Mouse (Mus musculus) erythroblast, embryonic 14.5 days (primary cell): Measurements from ENCODE around the gene E2f4. TPM values are rescaled to one million over a fixed set of nuclear protein-coding genes. Genes with fewer than 3 reads are reported as not detected.

Experiments used
- H3K27me3 ChIP-seq: 2 replicates; pipeline ENCODE4 v1.6.1; 2012; ENCODE audit warnings: inconsistent platforms; ENCODE audit not compliant: control insufficient read depth
- H3K36me3 ChIP-seq: 2 replicates; pipeline ENCODE4 v1.6.1; 2012; ENCODE audit warnings: mild to moderate bottlenecking, inconsistent platforms; ENCODE audit not compliant: control insufficient read depth
- H3K4me1 ChIP-seq: 2 replicates; pipeline ENCODE4 v1.6.1; 2012; ENCODE audit warnings: inconsistent platforms; ENCODE audit not compliant: control insufficient read depth
- H3K4me3 ChIP-seq: replicated peaks from 2 replicates; pipeline ENCODE3; 2012; ENCODE audit warnings: moderate library complexity, mild to moderate bottlenecking, inconsistent platforms
- H3K9me3 ChIP-seq: 2 replicates; pipeline ENCODE4 v1.6.1; 2012; ENCODE audit warnings: low read length, inconsistent platforms, mixed read lengths; ENCODE audit not compliant: control insufficient read depth
- GATA1 ChIP-seq: IDR thresholded peaks from 2 replicates; pipeline ENCODE4 v1.6.1; 2012; ENCODE audit warnings: low read length, inconsistent platforms, mixed read lengths
- TAL1 ChIP-seq: IDR thresholded peaks from 3 replicates; pipeline ENCODE4 v1.6.1; 2012; ENCODE audit warnings: low read length, inconsistent platforms, mixed read lengths
- polyA plus RNA-seq: library from polyadenylated mRNA; stranded (reverse); fragments of >175 nt; gene quantifications from 2 replicates; pipeline ENCODE4 v1.2.3, GENCODE M21; 2012

E2f4 gene
- polyA plus RNA-seq, 1 experiment, result 30.0 TPM

DNA sequence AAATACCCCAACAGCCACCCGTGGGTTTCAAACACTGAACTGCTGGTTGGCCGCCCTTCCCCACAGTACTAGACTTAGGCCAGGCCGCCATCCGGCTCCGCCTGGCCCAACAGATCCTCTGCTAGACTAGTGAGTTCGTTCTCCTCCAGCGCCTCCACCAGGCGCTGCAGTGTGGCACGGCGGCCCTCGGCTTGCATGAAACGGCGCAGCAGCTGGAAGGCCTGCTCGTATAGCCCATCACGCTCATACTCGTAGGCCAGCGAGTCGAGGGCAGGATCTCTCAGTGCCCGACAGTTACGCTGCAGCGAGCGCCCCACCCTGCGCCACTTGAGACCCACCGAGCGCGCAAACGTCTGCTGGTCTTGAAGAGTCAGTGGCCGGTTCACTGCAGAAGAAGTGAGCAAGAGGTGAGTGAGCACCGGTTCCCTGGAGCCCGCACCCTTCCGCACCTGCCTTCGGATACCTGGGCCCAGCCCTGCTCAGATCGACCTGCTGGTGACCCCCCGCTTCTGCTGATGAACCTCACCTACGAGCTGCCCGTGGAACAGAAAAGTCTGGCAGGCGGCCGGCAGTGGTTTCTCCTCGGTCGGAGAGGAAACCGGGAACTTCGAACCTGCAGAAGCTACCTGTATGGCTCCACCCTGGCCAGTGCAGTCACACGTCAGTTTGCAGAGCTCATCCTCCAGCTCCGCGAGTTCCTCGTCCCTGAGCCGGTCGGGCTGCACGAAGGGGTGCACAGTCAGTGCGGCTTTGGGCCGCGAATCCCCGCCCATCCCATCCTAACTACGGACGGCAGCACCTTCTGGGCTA, 38.3 kb upstream of the E2f4 start:
- peak overlapping the region; percentile 40 for H3K4me3 ChIP-seq

DNA sequence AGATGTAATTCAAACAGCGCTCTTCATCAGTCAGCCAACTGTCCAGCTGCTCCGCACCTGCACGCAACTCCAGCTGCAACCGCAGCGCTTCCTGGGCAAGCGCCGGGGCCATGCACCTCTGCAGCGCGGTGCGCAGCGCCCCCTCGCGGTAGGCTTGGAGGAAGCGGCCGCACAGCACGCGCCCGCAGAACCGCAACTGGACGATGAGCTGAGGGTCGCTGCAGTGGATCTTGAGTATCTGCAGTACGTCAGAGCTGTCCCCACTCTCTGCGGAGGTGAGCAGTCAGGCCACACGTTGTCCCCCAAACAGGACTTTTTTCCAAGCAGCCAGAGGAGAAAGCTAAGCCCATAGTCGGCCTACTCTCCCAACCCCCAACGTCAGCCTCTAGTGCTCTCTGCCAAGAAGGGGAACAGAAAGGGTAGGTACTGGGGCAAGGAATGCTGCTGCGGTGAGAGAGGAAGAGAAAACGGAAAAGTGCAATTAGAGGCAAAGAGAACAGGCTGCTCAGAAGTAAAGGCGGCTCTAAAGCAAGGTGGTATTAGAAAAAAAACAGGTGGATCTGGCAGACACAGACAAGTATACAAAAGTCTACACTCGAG, 37.6 kb upstream of the E2f4 start:
- Histone ChIP-seq H3K27me3 (peaks cover 64% of the 10 kb centered on the region), H3K9me3 (peaks cover 4% of the 10 kb centered on the region), H3K36me3 (peaks cover 12% of the 10 kb centered on the region), H3K4me3 (peak overlapping the region; percentile 40), H3K4me1 (peaks cover 66% of the 10 kb centered on the region)
- TF ChIP-seq GATA1 (no peak), TAL1 (no peak)

More for the DNA sequence above, 38.3 kb upstream of the E2f4 start:
- peaks cover 4% of the 10 kb centered on the region for H3K9me3 ChIP-seq
- no peak for TF ChIP-seq GATA1
- no peak for TF ChIP-seq TAL1
- peaks cover 58% of the 10 kb centered on the region for H3K27me3 ChIP-seq
- H3K36me3 ChIP-seq, result peaks cover 12% of the 10 kb centered on the region
- H3K4me1 ChIP-seq, result peaks cover 66% of the 10 kb centered on the region

DNA sequence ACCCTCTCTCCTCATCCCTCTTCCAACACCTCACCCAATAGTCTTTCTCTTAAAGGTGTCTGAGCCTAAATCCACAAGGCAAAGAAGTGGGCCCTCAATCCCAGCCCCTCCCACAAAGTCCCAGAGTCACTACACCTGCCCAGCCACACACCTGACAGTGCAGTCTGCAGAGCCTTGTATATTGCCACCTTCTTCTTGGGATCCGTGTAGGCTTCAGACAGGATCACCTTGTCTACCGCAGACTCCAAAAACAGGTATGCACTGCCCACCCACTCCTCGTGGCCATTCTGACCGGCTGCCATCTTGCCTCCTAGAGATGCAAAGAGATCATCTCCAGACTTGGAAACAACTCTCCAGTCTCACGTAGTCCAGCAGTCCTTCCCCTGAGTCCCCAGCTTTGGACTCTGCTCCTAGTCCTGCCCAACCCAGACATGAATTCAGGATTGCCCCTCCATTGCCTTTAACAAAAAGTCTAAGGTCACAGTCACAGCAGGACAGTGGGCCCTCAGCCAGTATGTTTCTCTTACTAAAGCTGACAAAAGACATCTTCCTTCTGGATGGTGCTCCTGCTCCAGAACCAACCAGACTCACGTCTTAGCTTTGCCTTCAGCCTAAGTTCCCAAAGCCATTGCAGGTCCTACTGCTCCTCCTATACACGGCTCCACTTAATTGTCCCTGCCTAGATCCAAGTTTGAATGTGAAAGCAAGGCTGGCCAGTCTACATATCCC, 36.9 kb upstream of the E2f4 start:
- Histone ChIP-seq H3K4me1 (peaks cover 66% of the 10 kb centered on the region), H3K27me3 (peaks cover 71% of the 10 kb centered on the region), H3K4me3 (no peak overlapping the region), H3K9me3 (peaks cover 4% of the 10 kb centered on the region), H3K36me3 (peaks cover 12% of the 10 kb centered on the region)
- no peak for TF ChIP-seq GATA1
- TF ChIP-seq TAL1, result no peak

DNA sequence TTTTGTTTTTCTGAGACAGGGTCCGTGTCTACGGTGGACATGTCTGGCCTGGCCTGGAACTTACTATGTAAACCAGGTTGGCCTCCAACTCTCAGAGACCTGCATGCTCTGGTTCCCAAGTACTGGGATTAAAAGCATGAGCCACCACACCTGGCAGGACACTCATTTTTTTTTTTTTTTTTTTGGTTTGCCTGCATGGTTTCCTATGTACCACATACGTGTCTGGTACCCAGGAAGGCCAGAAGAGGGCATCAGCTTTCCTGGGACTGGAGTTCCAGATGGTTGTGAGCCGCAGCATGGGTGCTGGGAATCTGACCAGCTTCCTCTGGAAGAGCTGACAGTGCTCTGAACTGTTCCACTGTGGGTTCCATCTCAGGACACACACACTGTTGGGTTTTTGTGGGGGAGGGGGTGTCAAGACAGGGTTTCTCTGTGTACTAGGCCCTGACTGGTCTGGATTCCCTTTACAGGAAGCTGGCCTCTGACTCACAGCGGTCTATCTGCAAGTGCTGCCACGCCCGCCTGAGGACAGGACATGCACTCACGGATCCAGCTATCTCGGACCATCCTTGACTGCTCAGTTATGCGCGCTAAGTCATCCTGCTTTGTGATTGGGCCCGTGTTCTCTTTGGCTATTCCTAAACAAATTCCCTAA, 36.0 kb upstream of the E2f4 start:
- peaks cover 56% of the 10 kb centered on the region for H3K4me1 ChIP-seq
- peaks cover 9% of the 10 kb centered on the region for H3K36me3 ChIP-seq
- H3K9me3 ChIP-seq, result peaks cover 6% of the 10 kb centered on the region
- peaks cover 79% of the 10 kb centered on the region for H3K27me3 ChIP-seq
- TF ChIP-seq TAL1 (no peak), GATA1 (no peak)
- no peak overlapping the region for H3K4me3 ChIP-seq

DNA sequence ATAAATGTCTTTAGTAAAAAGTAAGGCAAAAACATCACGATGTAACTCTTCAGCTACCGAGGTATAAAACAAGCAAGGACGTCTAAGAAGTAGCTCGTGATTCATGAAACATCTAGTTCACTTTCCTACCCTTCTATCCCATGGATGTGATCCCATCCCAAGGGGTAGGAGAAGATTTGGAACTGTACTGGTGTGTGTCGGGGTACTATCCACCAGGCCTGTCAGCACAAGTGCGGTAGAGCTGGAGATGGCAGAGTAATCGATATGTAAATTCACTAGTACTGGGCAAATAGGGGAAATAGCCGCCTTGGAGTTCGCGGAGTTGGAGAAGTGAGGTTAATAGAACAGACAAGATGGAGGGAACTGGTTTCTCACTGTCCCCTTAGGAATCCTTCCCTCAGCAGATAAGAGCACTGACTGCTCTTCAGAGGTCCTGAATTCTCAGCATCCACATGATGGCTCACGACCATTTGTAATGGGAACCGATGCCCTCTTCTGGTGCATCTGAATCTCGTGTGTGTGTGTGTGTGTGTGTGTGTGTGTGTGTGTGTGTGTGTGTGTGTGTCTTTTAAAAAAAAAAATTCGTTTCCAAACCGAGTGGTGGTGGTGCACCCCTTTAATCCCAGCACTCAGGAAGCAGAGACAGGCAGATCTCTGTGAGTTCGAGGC, 34.1 kb upstream of the E2f4 start:
- H3K27me3 ChIP-seq, result peaks cover 91% of the 10 kb centered on the region
- TF ChIP-seq TAL1, result no peak
- TF ChIP-seq GATA1, result no peak
- H3K4me1 ChIP-seq, result peaks cover 58% of the 10 kb centered on the region
- peaks cover 15% of the 10 kb centered on the region for H3K9me3 ChIP-seq
- H3K36me3 ChIP-seq, result peaks cover 7% of the 10 kb centered on the region
- peak overlapping the region; percentile 77 for H3K4me3 ChIP-seq

DNA sequence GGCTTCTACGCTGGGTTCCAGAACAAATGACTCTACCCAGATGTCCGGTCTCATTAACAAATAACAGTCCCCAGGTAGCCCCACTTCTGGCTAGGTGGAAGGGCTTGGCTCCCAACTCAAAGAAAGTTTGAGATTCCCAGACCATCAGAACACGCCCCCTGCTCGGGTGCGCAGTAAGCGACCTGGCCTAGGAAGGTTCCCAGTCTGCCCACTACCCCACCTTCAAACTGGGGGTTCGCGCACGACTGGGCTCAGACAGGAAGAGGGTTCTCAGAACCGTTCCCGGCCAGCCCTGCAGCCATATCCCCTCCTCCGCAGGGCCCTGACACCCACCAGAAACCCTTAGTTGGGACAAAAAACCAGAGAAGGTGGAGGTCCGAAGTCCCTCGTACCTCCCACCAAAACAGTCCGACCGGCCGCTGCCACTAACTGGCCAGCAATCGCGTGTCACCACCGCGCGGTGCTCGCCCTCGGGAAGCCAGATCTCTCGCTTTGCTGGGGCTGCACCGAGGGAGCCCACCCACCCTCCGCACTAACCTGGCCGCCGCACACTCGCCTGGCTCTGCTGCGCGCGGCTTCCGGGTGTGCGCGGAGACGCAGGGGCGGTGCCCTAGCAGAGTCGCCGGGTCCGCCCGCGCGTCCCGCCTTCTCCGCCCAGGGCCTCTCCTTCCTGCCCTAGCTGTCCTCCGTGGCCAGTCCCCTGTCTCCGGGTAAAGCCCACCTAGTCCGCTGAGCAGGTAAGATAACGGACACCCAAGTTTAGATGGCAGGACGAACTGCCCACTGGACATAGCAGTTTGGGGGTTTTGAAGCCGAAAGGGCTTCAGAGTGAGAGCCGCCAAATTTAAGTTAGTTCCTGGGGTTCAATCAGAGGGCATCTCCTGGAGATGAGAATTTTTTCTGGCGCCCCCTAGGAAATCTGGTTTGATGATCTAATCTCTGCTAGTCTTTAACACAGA, 33.2 kb upstream of the E2f4 start, which contains the start of the genes Tradd and Fbxl8:
TSS of gene Tradd (minus strand) at position 586 of the 959 bp plus-strand sequence.
TSS of gene Fbxl8 (plus strand) at position 625 of the 959 bp plus-strand sequence.
- Histone ChIP-seq H3K36me3 (peaks cover 2% of the 10 kb centered on the region; the same call in 1 of the 2 replicates), H3K9me3 (peaks cover 24% of the 10 kb centered on the region), H3K27me3 (peaks cover 91% of the 10 kb centered on the region), H3K4me1 (peaks cover 60% of the 10 kb centered on the region), H3K4me3 (peak within 1 kb of the TSS; percentile 77)
- no peak for TF ChIP-seq TAL1
- no peak for TF ChIP-seq GATA1

DNA sequence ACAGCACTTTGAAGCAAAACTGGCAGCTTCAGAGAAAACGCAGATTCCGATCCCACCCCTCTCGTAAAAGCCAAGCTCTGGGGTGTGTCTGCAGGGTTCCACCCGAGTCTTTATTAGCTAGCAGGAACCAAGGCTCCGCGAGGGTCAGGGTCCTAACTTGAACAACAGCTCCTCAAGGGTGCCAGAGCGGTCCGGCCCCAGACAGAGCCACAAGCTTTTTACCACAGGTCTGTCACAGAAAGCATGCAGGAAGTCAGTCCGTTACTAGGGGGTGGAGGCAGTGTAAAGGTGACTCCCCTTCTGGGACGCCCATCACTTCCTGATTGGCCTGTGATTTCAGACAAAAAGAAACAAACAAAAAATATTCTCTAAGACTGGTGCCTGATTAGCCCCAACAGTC, 32.3 kb upstream of the E2f4 start:
- peaks cover 2% of the 10 kb centered on the region; the same call in 1 of the 2 replicates for H3K36me3 ChIP-seq
- TF ChIP-seq TAL1 (no peak), GATA1 (no peak)
- peaks cover 60% of the 10 kb centered on the region for H3K4me1 ChIP-seq
- H3K27me3 ChIP-seq, result peaks cover 91% of the 10 kb centered on the region
- peaks cover 33% of the 10 kb centered on the region for H3K9me3 ChIP-seq
- peak overlapping the region; percentile 77 for H3K4me3 ChIP-seq

DNA sequence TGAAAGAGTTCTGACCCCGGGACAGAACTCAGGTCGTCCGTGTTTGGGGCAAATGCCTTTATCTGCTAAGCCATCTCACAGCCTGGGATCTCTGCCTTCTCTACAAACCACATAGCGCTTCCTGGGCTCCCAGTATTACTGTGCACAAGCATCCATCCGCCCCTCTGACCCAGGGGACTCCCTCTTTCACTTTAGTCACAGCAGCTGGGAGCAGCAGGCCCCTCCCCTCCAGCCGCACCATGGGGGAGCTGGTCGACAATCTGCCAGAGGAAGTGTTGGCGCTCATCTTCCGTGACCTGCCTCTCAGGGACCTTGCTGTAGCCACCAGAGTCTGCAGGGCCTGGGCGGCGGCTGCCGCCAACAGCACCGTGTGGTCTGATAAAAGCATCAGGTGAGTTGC, 30.7 kb upstream of the E2f4 start:
- H3K4me3 ChIP-seq, result no peak overlapping the region
- H3K4me1 ChIP-seq, result peaks cover 53% of the 10 kb centered on the region
- H3K9me3 ChIP-seq, result peaks cover 34% of the 10 kb centered on the region
- H3K27me3 ChIP-seq, result peaks cover 91% of the 10 kb centered on the region
- H3K36me3 ChIP-seq, result no peaks in the 10 kb centered on the region
- TF ChIP-seq GATA1 (no peak), TAL1 (no peak)
